Mouse (Mus musculus) monocyte, adult 5-6 weeks (primary cell): ENCODE data around the gene Sars2. TPM values are rescaled to one million over a fixed set of nuclear protein-coding genes. Genes with fewer than 3 reads are reported as not detected.

ENCODE experiments used
- ATAC-seq: fragments of 153-309, 156-312 bp; replicated peaks from 2 replicates; pipeline ENCODE4 v1.8.0; 2017; ENCODE audit warnings: mild to moderate bottlenecking; ENCODE audit not compliant: low TSS enrichment, insufficient number of reproducible peaks, severe bottlenecking, poor library complexity, low FRiP score
- total RNA-seq: library from RNA; stranded (forward); fragments of 200-1000, 200-491, 200-594 nt; gene quantifications from 3 replicates; pipeline ENCODE4 v1.2.3, GENCODE M21; 2017

Gene Sars2
- total RNA-seq, 1 experiment from 2014 or later, result 2.7 TPM

- ATAC-seq, result no peak
Measured at GRCm38 (mm10) chr7:28794496-28794895, 52.7 kb downstream of the Sars2 start.

- peak; percentile 50 for ATAC-seq
Measured at GRCm38 (mm10) chr7:28795832-28796231, 54.0 kb downstream of the Sars2 start.

- peak; percentile 76 for ATAC-seq
Measured at GRCm38 (mm10) chr7:28796562-28796975, 54.8 kb downstream of the Sars2 start.

GRCm38 (mm10) chr7:28799994-28800393 is 58.2 kb downstream of the Sars2 start:
- ATAC-seq, result no peak

GRCm38 (mm10) chr7:28801451-28801850 is 59.7 kb downstream of the Sars2 start:
- ATAC-seq, result no peak

GRCm38 (mm10) chr7:28801901-28802670 is 60.3 kb downstream of the Sars2 start:
- ATAC-seq, result no peak

GRCm38 (mm10) chr7:28802846-28803588 is 61.2 kb downstream of the Sars2 start:
- ATAC-seq, result no peak

Other genes with a start within 250 kb of the Sars2 start
- not detected in 3 replicates for gene Ifnl2, start 231.5 kb upstream of the Sars2 start, total RNA-seq
- gene Ifnl3, start 219.2 kb upstream of the Sars2 start, total RNA-seq, result not detected in 3 replicates
- not detected in 3 replicates for gene Sycn, start 201.1 kb upstream of the Sars2 start, total RNA-seq
- not detected in 3 replicates for gene Nccrp1, start 194.7 kb upstream of the Sars2 start, total RNA-seq
- 7.1 to 11.4 TPM (median 10.1 TPM) in 3 replicates for gene Samd4b, start 143.8 kb upstream of the Sars2 start, total RNA-seq
- 3.8 to 7.5 TPM (median 4.7 TPM) in 3 replicates for gene Pak4, start 143.8 kb upstream of the Sars2 start, total RNA-seq
- gene Acp7, start 110.7 kb upstream of the Sars2 start, total RNA-seq, result not detected in 3 replicates
- 0.64 to 1.3 TPM (median 0.87 TPM) in 3 replicates for gene Fbxo27, start 49.1 kb upstream of the Sars2 start, total RNA-seq
- 4.9 TPM in 1 of 3 replicates, not detected in the others for gene Fbxo17, start 25.2 kb upstream of the Sars2 start, total RNA-seq
- gene Mrps12, start 172 bp upstream of the Sars2 start, total RNA-seq, result 31.4 to 44.6 TPM (median 33.7 TPM) in 3 replicates
- not detected in 3 replicates for gene Ccer2, start 14.2 kb downstream of the Sars2 start, total RNA-seq
- 32.9 to 55.7 TPM (median 54.2 TPM) in 3 replicates for gene Sirt2, start 24.7 kb downstream of the Sars2 start, total RNA-seq
- gene Nfkbib, start 25.5 kb downstream of the Sars2 start, total RNA-seq, result 25.0 to 46.0 TPM (median 30.1 TPM) in 3 replicates
- gene Rinl, start 47.0 kb downstream of the Sars2 start, total RNA-seq, result 57.3 to 157 TPM (median 67.9 TPM) in 3 replicates
- 279 to 373 TPM (median 301 TPM) in 3 replicates for gene Hnrnpl, start 66.5 kb downstream of the Sars2 start, total RNA-seq
- 48.7 to 61.1 TPM (median 56.4 TPM) in 3 replicates for gene Ech1, start 83.2 kb downstream of the Sars2 start, total RNA-seq
- gene Lgals4, start 91.9 kb downstream of the Sars2 start, total RNA-seq, result 1.2 to 7.4 TPM (median 5.5 TPM) in 3 replicates
- gene Lgals7, start 121.9 kb downstream of the Sars2 start, total RNA-seq, result not detected in 3 replicates
- gene Capn12, start 139.4 kb downstream of the Sars2 start, total RNA-seq, result 0.87 TPM in 1 of 3 replicates, not detected in the others
- gene Actn4, start 220.3 kb downstream of the Sars2 start, total RNA-seq, result 25.4 to 66.0 TPM (median 36.9 TPM) in 3 replicates
- 285 to 328 TPM (median 291 TPM) in 3 replicates for gene Eif3k, start 239.9 kb downstream of the Sars2 start, total RNA-seq
- 31.9 to 70.2 TPM (median 54.1 TPM) in 3 replicates for gene Map4k1, start 240.1 kb downstream of the Sars2 start, total RNA-seq